Mouse (Mus musculus): ENCODE measurements at regions not wholly inside any gene's neighbourhood (a gene's known extent, or its start where the extent isn't known, plus 50 kb on each side); places are given as distances from the start of the nearest gene placed in this dataset.

DNA sequence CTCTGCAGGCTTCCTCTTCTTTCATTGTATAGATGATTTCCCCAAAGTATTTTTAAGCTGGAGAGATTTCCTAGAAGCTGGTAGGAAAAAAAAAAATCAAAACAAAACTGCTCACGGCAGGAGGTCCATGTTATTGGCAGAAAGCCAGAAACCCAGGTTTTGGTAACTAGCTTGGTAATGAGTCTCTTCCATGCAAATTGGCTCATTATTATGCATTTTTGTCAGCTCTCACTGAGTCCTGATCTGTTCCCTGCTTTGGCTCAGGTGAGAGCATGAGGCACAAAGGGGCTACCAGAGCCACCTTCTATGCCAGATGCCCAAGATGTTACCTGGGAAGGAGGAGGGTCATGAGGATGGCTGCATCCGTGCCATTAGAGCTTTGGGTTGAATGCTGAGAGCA is 146.3 kb upstream of the Vstm2b start:
- Histone ChIP-seq H3K4me1 (ENCODE audit: control insufficient read depth, insufficient read depth, low read length) (no peaks in the 10 kb centered on the region), H3K36me3 (ENCODE audit: control insufficient read depth, insufficient read depth, low read length) (no peaks in the 10 kb centered on the region), H3K4me3 (replicated peaks; ENCODE audit: low read length) (no peak overlapping the region), H3K4me2 (ENCODE audit: low read depth, low read length) (no peak overlapping the region), H3K9ac (ENCODE audit: low read length) (no peak overlapping the region), H3K27me3 (ENCODE audit: control insufficient read depth, insufficient read depth, low read length) (no peaks in the 10 kb centered on the region), H3K27ac (ENCODE audit: low read length) (no peak overlapping the region), H3K9me3 (replicated peaks; ENCODE audit: control insufficient read depth, low read length) (no peaks in the 10 kb centered on the region)
- 43% methylated on average over 2 of the region's 2 CpGs for WGBS
- no peak for ATAC-seq (ENCODE audit: insufficient read depth, low FRiP score)

DNA sequence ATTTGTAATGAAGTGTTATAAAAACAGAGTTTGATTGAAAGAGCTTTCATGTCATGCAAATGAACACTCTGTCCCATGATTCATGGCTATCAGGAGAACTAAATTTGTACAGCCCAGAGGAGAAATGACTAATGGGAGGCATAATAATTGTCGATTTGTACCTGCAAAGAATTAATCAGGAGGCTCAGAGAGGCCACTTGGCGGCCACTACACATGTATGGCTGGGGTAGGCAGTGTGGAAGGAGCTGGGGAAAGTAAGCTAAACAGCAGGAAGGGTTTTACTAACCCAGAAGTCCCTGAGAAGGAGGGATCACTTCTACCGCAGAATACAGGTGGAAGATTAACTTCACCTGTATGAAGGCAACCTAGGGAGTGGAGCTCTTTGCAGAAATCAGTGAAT is 145.9 kb upstream of the Vstm2b start:
- Histone ChIP-seq H3K27ac (ENCODE audit: low read length) (no peak overlapping the region), H3K4me3 (replicated peaks; ENCODE audit: low read length) (no peak overlapping the region), H3K4me2 (ENCODE audit: low read depth, low read length) (no peak overlapping the region), H3K36me3 (ENCODE audit: control insufficient read depth, insufficient read depth, low read length) (no peaks in the 10 kb centered on the region), H3K9me3 (replicated peaks; ENCODE audit: control insufficient read depth, low read length) (no peaks in the 10 kb centered on the region), H3K9ac (ENCODE audit: low read length) (no peak overlapping the region), H3K4me1 (ENCODE audit: control insufficient read depth, insufficient read depth, low read length) (no peaks in the 10 kb centered on the region), H3K27me3 (ENCODE audit: control insufficient read depth, insufficient read depth, low read length) (no peaks in the 10 kb centered on the region)
- ATAC-seq (ENCODE audit: insufficient read depth, low FRiP score): no peak
- 44% methylated on average over 3 of the region's 3 CpGs for WGBS

DNA sequence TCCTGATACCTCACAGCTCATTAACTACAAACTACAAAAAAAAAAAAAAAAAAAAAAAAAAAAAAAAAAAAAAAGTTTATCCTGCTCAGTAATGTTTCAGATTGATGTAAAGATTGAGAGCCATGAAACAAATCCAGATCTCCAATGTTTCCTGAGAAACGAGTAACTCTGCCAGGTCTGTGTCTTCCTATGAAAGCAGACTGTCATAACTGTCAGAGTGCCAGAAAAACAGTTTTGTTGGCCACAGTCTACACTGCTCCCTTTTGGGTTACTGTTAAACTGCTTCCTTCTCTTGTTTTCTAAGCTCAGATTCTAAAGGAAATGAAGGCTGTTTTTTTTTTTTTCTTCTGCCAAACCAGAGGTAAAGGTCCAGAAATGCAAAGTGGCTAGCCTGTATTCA is 144.6 kb upstream of the Vstm2b start:
- Histone ChIP-seq H3K9me3 (replicated peaks; ENCODE audit: control insufficient read depth, low read length) (no peaks in the 10 kb centered on the region), H3K27ac (ENCODE audit: low read length) (no peak overlapping the region), H3K36me3 (ENCODE audit: control insufficient read depth, insufficient read depth, low read length) (no peaks in the 10 kb centered on the region), H3K4me1 (ENCODE audit: control insufficient read depth, insufficient read depth, low read length) (no peaks in the 10 kb centered on the region), H3K4me2 (ENCODE audit: low read depth, low read length) (no peak overlapping the region), H3K9ac (ENCODE audit: low read length) (no peak overlapping the region), H3K4me3 (replicated peaks; ENCODE audit: low read length) (no peak overlapping the region), H3K27me3 (ENCODE audit: control insufficient read depth, insufficient read depth, low read length) (no peaks in the 10 kb centered on the region)
- no peak for ATAC-seq (ENCODE audit: insufficient read depth, low FRiP score)
- WGBS: 35% methylated on average over 1 of the region's 1 CpGs

DNA sequence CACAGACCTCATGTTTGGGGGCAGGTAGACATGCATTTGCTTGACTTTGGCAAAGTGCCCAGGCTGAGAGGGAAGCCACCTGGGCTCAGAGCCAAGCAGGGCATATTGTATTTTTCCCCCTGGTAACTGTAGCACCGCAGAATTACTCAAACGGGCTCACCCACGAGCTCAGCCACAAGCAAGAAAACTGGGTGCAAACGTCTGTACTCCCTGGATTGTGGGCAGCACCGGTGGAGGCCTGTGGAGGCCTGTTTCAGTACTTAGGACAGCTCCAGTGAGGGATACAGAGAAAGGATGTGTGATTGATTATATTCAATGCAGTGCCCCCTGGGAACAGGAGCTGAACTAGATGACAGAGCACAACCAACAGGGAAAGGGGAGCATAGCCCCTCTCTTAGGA is 135.6 kb upstream of the Vstm2b start:
- WGBS: 9% methylated on average over 5 of the region's 5 CpGs
- no peak for ATAC-seq (ENCODE audit: insufficient read depth, low FRiP score)
- H3K4me1 ChIP-seq (ENCODE audit: control insufficient read depth, insufficient read depth, low read length): no peaks in the 10 kb centered on the region
- no peaks in the 10 kb centered on the region for H3K9me3 ChIP-seq (replicated peaks; ENCODE audit: control insufficient read depth, low read length)
- no peak overlapping the region for H3K27ac ChIP-seq (ENCODE audit: low read length)
- no peak overlapping the region for H3K9ac ChIP-seq (ENCODE audit: low read length)
- no peak overlapping the region for H3K4me2 ChIP-seq (ENCODE audit: low read depth, low read length)
- H3K4me3 ChIP-seq (replicated peaks; ENCODE audit: low read length): no peak overlapping the region
- no peaks in the 10 kb centered on the region for H3K27me3 ChIP-seq (ENCODE audit: control insufficient read depth, insufficient read depth, low read length)
- no peaks in the 10 kb centered on the region for H3K36me3 ChIP-seq (ENCODE audit: control insufficient read depth, insufficient read depth, low read length)

DNA sequence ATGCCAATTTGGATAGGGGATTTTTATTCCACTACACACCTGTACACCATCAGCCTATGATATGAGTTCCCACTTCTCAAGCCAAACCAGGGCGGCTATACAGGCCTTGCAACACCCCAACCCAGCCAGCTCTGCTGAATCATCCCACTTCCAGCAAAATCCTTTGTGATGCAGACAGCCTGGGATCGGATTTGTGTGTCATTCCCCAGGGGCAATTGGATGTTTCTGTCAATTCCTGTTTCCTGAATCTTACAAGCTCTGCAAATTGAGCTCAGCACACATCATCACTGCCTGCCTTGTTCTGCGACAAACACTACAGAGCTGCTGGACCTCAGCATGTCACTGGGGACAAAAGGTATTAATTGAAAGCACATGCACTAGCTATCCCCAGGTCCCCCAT is 132.0 kb upstream of the Vstm2b start:
- Histone ChIP-seq H3K4me3 (replicated peaks; ENCODE audit: low read length) (no peak overlapping the region), H3K9me3 (replicated peaks; ENCODE audit: control insufficient read depth, low read length) (no peaks in the 10 kb centered on the region), H3K9ac (ENCODE audit: low read length) (no peak overlapping the region), H3K36me3 (ENCODE audit: control insufficient read depth, insufficient read depth, low read length) (no peaks in the 10 kb centered on the region), H3K27ac (ENCODE audit: low read length) (no peak overlapping the region), H3K4me1 (ENCODE audit: control insufficient read depth, insufficient read depth, low read length) (no peaks in the 10 kb centered on the region), H3K27me3 (ENCODE audit: control insufficient read depth, insufficient read depth, low read length) (no peaks in the 10 kb centered on the region), H3K4me2 (ENCODE audit: low read depth, low read length) (no peak overlapping the region)
- no peak for ATAC-seq (ENCODE audit: insufficient read depth, low FRiP score)
- 53% methylated on average over 3 of the region's 3 CpGs for WGBS

DNA sequence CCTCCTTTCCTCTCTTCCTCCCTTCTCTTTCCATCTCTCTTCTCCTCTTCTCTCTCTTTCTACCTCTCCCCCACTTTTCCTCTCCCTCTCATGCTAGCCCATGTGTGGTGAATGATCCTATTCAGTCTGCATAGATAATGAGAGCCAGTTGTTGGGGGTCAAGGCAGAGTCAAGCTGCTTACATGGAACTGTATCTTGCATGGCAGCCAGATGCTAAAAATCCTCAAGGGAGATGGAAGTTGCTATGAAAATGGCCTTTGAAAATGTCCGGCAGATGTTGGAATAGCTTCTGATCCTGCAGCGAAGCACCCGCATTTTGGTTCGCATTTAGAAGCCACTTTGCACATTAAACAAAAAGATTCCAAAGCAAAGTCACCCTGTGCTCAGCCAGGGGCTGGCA is 121.9 kb upstream of the Vstm2b start:
- 34% methylated on average over 4 of the region's 4 CpGs for WGBS
- ATAC-seq (ENCODE audit: insufficient read depth, low FRiP score): no peak
- no peak overlapping the region for H3K9ac ChIP-seq (ENCODE audit: low read length)

DNA sequence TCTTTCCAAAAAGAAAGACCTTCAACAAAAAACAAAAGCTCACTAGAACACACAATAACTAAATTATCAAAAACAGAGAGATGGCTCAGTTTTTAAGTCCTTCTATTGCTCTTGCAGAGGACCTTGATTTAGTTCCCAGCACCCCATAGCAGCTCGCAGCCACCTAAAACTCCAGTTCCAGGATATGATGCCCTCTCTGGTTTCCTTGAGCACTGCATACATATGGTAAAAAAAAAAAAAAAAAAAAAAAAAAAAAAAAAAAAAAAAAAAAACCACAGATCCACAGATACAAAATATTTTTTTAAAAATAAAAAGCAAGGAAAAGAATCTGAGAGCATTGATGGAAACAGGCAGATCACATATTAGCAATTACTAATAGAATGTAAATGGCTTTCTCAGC is 113.2 kb upstream of the Vstm2b start:
- ATAC-seq (ENCODE audit: insufficient read depth, low FRiP score): no peak
- H3K4me2 ChIP-seq (ENCODE audit: low read depth, low read length): no peak overlapping the region
- no peaks in the 10 kb centered on the region for H3K36me3 ChIP-seq (ENCODE audit: control insufficient read depth, insufficient read depth, low read length)
- H3K27me3 ChIP-seq (ENCODE audit: control insufficient read depth, insufficient read depth, low read length): no peaks in the 10 kb centered on the region
- no peaks in the 10 kb centered on the region for H3K9me3 ChIP-seq (replicated peaks; ENCODE audit: control insufficient read depth, low read length)
- no peak overlapping the region for H3K9ac ChIP-seq (ENCODE audit: low read length)
- H3K27ac ChIP-seq (ENCODE audit: low read length): no peak overlapping the region
- WGBS: 74% methylated on average over 1 of the region's 1 CpGs
- no peaks in the 10 kb centered on the region for H3K4me1 ChIP-seq (ENCODE audit: control insufficient read depth, insufficient read depth, low read length)
- H3K4me3 ChIP-seq (replicated peaks; ENCODE audit: low read length): no peak overlapping the region

More for the DNA sequence above, 121.9 kb upstream of the Vstm2b start:
- no peaks in the 10 kb centered on the region for H3K4me1 ChIP-seq (ENCODE audit: control insufficient read depth, insufficient read depth, low read length)
- no peak overlapping the region for H3K4me3 ChIP-seq (replicated peaks; ENCODE audit: low read length)
- no peaks in the 10 kb centered on the region for H3K27me3 ChIP-seq (ENCODE audit: control insufficient read depth, insufficient read depth, low read length)
- H3K36me3 ChIP-seq (ENCODE audit: control insufficient read depth, insufficient read depth, low read length): no peaks in the 10 kb centered on the region
- no peak overlapping the region for H3K4me2 ChIP-seq (ENCODE audit: low read depth, low read length)
- H3K27ac ChIP-seq (ENCODE audit: low read length): no peak overlapping the region
- H3K9me3 ChIP-seq (replicated peaks; ENCODE audit: control insufficient read depth, low read length): no peaks in the 10 kb centered on the region

DNA sequence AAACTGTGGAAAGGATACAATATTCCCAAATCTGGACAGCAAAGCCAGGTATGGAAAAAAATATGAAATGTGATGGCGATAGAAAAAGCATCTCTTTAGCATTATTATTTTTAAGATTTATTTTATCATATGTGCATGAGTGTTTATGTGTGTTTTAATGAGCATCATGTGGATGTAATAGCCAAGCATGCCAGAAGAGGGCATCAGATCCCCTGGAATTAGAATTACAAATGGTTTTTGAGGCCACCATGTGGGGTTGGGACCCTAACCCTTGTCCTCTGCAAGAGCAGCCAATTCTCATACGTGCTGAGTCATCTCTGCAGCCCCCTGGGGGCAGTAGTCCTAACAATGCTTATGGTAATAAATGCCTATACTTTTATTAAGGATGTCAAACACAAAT is 111.4 kb upstream of the Vstm2b start:
- 64% methylated on average over 2 of the region's 2 CpGs for WGBS

DNA sequence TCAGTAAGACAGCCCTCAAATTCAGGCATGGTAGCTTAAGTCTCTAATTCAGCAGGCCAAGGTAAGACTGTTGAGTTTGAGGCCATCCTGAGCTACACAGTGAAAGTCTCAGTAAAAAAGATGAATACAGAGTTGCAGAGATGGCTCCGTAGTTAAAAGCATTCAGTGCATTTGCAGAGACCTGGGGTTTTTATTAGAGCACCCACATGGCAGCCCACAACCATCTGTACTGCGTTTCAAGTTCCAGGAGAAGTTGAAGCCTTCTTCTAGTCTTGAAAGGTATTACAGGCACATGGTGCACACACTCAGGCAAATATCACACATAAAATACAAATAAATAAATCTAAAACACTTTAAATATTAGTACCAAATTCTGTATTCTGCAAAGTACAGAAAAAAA is 109.6 kb upstream of the Vstm2b start:
- Histone ChIP-seq H3K27me3 (ENCODE audit: control insufficient read depth, insufficient read depth, low read length) (no peaks in the 10 kb centered on the region), H3K4me3 (replicated peaks; ENCODE audit: low read length) (no peak overlapping the region), H3K36me3 (ENCODE audit: control insufficient read depth, insufficient read depth, low read length) (no peaks in the 10 kb centered on the region), H3K4me2 (ENCODE audit: low read depth, low read length) (no peak overlapping the region), H3K4me1 (ENCODE audit: control insufficient read depth, insufficient read depth, low read length) (no peaks in the 10 kb centered on the region), H3K27ac (ENCODE audit: low read length) (no peak overlapping the region), H3K9ac (ENCODE audit: low read length) (no peak overlapping the region), H3K9me3 (replicated peaks; ENCODE audit: control insufficient read depth, low read length) (no peaks in the 10 kb centered on the region)
- ATAC-seq (ENCODE audit: insufficient read depth, low FRiP score): no peak
- WGBS: 76% methylated on average over 2 of the region's 2 CpGs

More for the DNA sequence above, 111.4 kb upstream of the Vstm2b start:
- H3K27me3 ChIP-seq (ENCODE audit: control insufficient read depth, insufficient read depth, low read length): no peaks in the 10 kb centered on the region
- H3K36me3 ChIP-seq (ENCODE audit: control insufficient read depth, insufficient read depth, low read length): no peaks in the 10 kb centered on the region
- H3K9ac ChIP-seq (ENCODE audit: low read length): no peak overlapping the region
- H3K4me2 ChIP-seq (ENCODE audit: low read depth, low read length): no peak overlapping the region
- no peaks in the 10 kb centered on the region for H3K4me1 ChIP-seq (ENCODE audit: control insufficient read depth, insufficient read depth, low read length)
- no peak for ATAC-seq (ENCODE audit: insufficient read depth, low FRiP score)
- no peaks in the 10 kb centered on the region for H3K9me3 ChIP-seq (replicated peaks; ENCODE audit: control insufficient read depth, low read length)
- H3K4me3 ChIP-seq (replicated peaks; ENCODE audit: low read length): no peak overlapping the region
- H3K27ac ChIP-seq (ENCODE audit: low read length): no peak overlapping the region
